Mouse (Mus musculus): ENCODE measurements at regions not wholly inside any gene's neighbourhood (a gene's known extent, or its start where the extent isn't known, plus 50 kb on each side); places are given as distances from the start of the nearest gene placed in this dataset.

DNA sequence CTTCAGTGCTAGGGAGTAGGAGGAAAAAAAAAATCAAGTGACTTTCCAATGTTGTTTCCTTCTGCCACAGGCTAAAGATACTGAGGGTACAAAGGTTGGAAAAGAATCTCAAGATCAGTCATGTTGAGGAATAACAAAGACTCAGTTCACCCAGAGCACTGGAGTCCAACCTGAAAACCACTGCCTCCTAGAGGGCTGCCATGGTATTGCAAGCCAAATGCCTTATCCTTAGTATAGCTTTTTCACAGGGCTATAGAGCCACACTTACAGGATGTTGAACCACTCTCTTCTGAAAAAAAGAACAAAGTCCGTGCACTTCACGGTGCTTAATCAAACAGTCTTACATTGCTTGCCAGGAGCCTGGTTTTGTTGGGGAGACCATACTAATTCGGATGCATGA, 139.9 kb upstream of the Srrm4 start:
- H3K27me3 ChIP-seq (ENCODE audit: control insufficient read depth, insufficient read depth, low read length), result no peaks in the 10 kb centered on the region
- H3K9me3 ChIP-seq (replicated peaks; ENCODE audit: control insufficient read depth, low read length), result no peaks in the 10 kb centered on the region
- 82% methylated on average over 3 of the region's 3 CpGs for WGBS (ENCODE audit: insufficient replicate concordance)
- H3K4me2 ChIP-seq, result no peak overlapping the region
- H3K27ac ChIP-seq (ENCODE audit: low read depth, low read length), result no peak overlapping the region
- no peak overlapping the region for H3K4me3 ChIP-seq (ENCODE audit: low read depth, low read length)
- no peaks in the 10 kb centered on the region for H3K4me1 ChIP-seq (ENCODE audit: control insufficient read depth, insufficient read depth, low read length)
- ATAC-seq (replicated peaks; ENCODE audit: insufficient number of reproducible peaks, low FRiP score, low TSS enrichment), result no peak
- no peak overlapping the region for H3K9ac ChIP-seq (ENCODE audit: low read depth, low read length)
- H3K36me3 ChIP-seq (ENCODE audit: control insufficient read depth, insufficient read depth, low read length), result no peaks in the 10 kb centered on the region

DNA sequence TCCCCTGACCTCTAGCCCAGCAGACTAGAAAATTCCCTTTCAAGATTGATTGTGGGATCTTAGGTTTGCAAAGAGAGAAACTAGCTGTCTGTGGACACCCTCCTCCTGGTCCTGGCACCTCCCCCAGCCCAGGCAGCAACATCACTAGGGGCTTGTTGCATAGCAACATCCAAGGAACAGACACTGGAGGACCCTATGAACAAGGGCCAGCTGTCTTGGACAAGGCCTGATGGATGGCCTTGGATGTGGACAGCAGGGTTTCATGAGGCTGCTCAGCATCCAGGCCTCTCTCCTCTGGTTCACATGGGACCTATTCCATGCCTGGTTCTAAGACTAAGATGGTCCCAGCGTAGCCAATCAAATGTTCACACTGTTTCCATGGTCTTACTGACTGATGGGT, 127.6 kb upstream of the Srrm4 start:
- no peak for ATAC-seq (replicated peaks; ENCODE audit: insufficient number of reproducible peaks, low FRiP score, low TSS enrichment)
- H3K9me3 ChIP-seq (replicated peaks; ENCODE audit: control insufficient read depth, low read length), result no peaks in the 10 kb centered on the region
- no peaks in the 10 kb centered on the region for H3K4me1 ChIP-seq (ENCODE audit: control insufficient read depth, insufficient read depth, low read length)
- no peaks in the 10 kb centered on the region for H3K36me3 ChIP-seq (ENCODE audit: control insufficient read depth, insufficient read depth, low read length)
- no peak overlapping the region for H3K27ac ChIP-seq (ENCODE audit: low read depth, low read length)
- no peak overlapping the region for H3K9ac ChIP-seq (ENCODE audit: low read depth, low read length)
- WGBS (ENCODE audit: insufficient replicate concordance), result 84% methylated on average over 1 of the region's 1 CpGs
- H3K4me3 ChIP-seq (ENCODE audit: low read depth, low read length), result no peak overlapping the region
- H3K4me2 ChIP-seq, result no peak overlapping the region
- H3K27me3 ChIP-seq (ENCODE audit: control insufficient read depth, insufficient read depth, low read length), result no peaks in the 10 kb centered on the region

DNA sequence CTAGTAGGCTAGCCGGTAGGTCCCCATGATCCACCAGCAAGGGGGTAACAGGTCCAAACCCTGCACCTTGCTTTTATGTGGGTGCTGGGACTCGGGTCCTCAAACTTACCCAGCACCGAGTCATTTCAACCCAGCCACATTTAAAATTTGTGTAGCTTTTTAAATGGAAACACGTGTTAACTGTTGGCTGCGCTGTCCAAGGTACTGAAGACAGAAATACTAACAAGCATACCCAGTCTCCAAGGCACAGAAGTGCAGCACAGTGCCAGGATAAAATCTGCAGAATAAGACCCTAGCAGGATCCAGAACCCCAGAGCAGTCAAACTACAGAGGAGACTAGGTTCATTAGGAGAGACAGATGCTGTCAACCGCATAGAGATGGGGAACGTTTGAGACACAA, 122.6 kb upstream of the Srrm4 start:
- H3K4me2 ChIP-seq, result no peak overlapping the region
- H3K27me3 ChIP-seq (ENCODE audit: control insufficient read depth, insufficient read depth, low read length), result no peaks in the 10 kb centered on the region
- H3K9me3 ChIP-seq (replicated peaks; ENCODE audit: control insufficient read depth, low read length), result no peaks in the 10 kb centered on the region
- no peak overlapping the region for H3K27ac ChIP-seq (ENCODE audit: low read depth, low read length)
- WGBS (ENCODE audit: insufficient replicate concordance), result 25% methylated on average over 7 of the region's 7 CpGs
- H3K4me3 ChIP-seq (ENCODE audit: low read depth, low read length), result no peak overlapping the region
- H3K36me3 ChIP-seq (ENCODE audit: control insufficient read depth, insufficient read depth, low read length), result no peaks in the 10 kb centered on the region
- ATAC-seq (replicated peaks; ENCODE audit: insufficient number of reproducible peaks, low FRiP score, low TSS enrichment), result no peak
- no peaks in the 10 kb centered on the region for H3K4me1 ChIP-seq (ENCODE audit: control insufficient read depth, insufficient read depth, low read length)
- no peak overlapping the region for H3K9ac ChIP-seq (ENCODE audit: low read depth, low read length)

DNA sequence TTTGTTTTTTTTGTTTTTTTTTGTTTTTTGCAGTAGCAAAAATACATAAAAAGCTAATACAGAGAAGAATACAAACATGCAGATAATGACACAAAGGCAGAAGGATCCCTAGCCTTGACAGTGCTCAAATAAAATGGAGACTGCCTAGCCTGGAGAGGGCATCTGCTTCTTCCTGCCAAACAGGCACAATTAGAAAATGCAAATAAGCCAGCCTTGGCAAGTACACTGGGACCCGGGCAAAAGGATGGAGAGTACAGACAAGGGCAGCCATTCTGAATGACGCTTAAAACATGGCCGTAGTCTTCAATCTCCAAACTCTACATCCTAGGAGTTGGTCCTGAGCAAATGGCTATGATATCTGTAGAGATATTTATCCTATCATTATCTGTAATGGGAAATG, 120.4 kb upstream of the Srrm4 start:
- Histone ChIP-seq H3K36me3 (ENCODE audit: control insufficient read depth, insufficient read depth, low read length) (no peaks in the 10 kb centered on the region), H3K4me3 (ENCODE audit: low read depth, low read length) (no peak overlapping the region), H3K9ac (ENCODE audit: low read depth, low read length) (no peak overlapping the region), H3K27me3 (ENCODE audit: control insufficient read depth, insufficient read depth, low read length) (no peaks in the 10 kb centered on the region), H3K4me2 (no peak overlapping the region), H3K9me3 (replicated peaks; ENCODE audit: control insufficient read depth, low read length) (no peaks in the 10 kb centered on the region), H3K4me1 (ENCODE audit: control insufficient read depth, insufficient read depth, low read length) (no peaks in the 10 kb centered on the region), H3K27ac (ENCODE audit: low read depth, low read length) (no peak overlapping the region)
- 84% methylated on average over 3 of the region's 3 CpGs for WGBS (ENCODE audit: insufficient replicate concordance)
- no peak for ATAC-seq (replicated peaks; ENCODE audit: insufficient number of reproducible peaks, low FRiP score, low TSS enrichment)

DNA sequence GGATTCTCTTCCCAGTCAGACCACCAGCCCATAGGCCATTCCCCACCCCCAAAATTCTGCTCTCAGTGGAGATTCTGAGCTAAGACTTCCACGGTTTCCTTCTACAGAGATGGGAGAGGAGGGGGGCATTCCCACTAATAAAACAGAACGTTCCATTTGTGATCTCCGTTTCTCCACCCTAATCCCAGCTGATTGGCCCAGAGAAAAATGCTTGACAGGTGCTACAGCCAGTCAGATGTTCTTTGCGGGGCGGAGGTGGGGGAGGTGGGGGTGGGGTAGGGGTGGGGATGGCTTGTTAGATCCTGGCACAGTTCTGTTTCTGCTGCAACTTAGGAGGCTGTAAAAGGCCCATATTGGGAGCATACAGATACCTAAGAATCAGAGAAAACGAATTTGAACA, 116.9 kb upstream of the Srrm4 start:
- Histone ChIP-seq H3K4me3 (ENCODE audit: low read depth, low read length) (no peak overlapping the region), H3K36me3 (ENCODE audit: control insufficient read depth, insufficient read depth, low read length) (no peaks in the 10 kb centered on the region), H3K9me3 (replicated peaks; ENCODE audit: control insufficient read depth, low read length) (no peaks in the 10 kb centered on the region), H3K4me2 (no peak overlapping the region), H3K4me1 (ENCODE audit: control insufficient read depth, insufficient read depth, low read length) (no peaks in the 10 kb centered on the region), H3K9ac (ENCODE audit: low read depth, low read length) (no peak overlapping the region), H3K27me3 (ENCODE audit: control insufficient read depth, insufficient read depth, low read length) (no peaks in the 10 kb centered on the region), H3K27ac (ENCODE audit: low read depth, low read length) (no peak overlapping the region)
- ATAC-seq (replicated peaks; ENCODE audit: insufficient number of reproducible peaks, low FRiP score, low TSS enrichment), result no peak
- whole genome bisulfite sequencing (ENCODE audit: insufficient replicate concordance), result 29% methylated on average over 6 of the region's 6 CpGs

DNA sequence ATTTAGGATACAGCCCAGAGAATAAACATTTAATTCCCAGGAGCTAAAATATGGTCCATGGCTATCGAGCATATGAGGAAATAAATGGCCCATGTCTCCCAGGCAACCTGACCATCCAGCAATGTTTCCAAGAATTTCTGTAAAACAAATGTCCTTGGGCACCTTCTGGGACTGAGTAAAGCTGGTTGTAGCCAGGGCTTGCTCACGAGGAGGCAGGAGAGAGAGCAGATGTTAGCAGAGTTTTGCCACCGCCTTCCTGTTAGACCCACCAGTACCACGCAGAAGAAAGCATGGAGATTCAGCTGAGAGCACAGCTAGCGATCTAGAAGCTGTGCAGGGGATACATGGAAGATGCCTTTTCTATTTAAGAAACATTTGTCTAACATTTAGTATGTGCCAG, 70.8 kb upstream of the Srrm4 start:
- Histone ChIP-seq H3K9me3 (replicated peaks; ENCODE audit: control insufficient read depth, low read length) (no peaks in the 10 kb centered on the region), H3K27ac (ENCODE audit: low read depth, low read length) (no peak overlapping the region), H3K9ac (ENCODE audit: low read depth, low read length) (no peak overlapping the region), H3K36me3 (ENCODE audit: control insufficient read depth, insufficient read depth, low read length) (no peaks in the 10 kb centered on the region), H3K4me2 (no peak overlapping the region), H3K27me3 (ENCODE audit: control insufficient read depth, insufficient read depth, low read length) (no peaks in the 10 kb centered on the region), H3K4me3 (ENCODE audit: low read depth, low read length) (no peak overlapping the region), H3K4me1 (ENCODE audit: control insufficient read depth, insufficient read depth, low read length) (no peaks in the 10 kb centered on the region)
- WGBS (ENCODE audit: insufficient replicate concordance), result 75% methylated on average over 5 of the region's 5 CpGs
- no peak for ATAC-seq (replicated peaks; ENCODE audit: insufficient number of reproducible peaks, low FRiP score, low TSS enrichment)

DNA sequence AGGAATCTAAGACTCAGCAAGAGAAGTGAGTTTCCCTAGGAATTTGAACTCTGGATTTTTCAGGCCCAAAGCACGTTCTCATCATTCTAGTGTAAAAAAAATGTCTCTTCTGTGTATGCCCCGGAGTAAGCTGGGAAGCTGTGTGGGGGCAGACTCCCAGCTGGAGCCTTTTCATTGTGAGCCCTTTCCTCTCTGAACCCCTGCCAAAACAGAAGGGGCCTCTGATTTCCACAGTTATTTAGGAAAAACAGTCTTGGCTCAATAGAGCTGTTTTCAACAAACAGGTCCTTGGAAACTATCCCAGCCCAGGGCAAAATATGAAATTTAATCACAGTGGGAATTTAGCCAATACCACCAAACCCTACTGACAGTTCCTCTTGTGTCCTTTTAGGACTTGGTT, 70.2 kb upstream of the Srrm4 start:
- H3K36me3 ChIP-seq (ENCODE audit: control insufficient read depth, insufficient read depth, low read length), result no peaks in the 10 kb centered on the region
- H3K9ac ChIP-seq (ENCODE audit: low read depth, low read length), result no peak overlapping the region
- H3K27me3 ChIP-seq (ENCODE audit: control insufficient read depth, insufficient read depth, low read length), result no peaks in the 10 kb centered on the region
- no peak overlapping the region for H3K27ac ChIP-seq (ENCODE audit: low read depth, low read length)
- ATAC-seq (replicated peaks; ENCODE audit: insufficient number of reproducible peaks, low FRiP score, low TSS enrichment), result no peak
- no peaks in the 10 kb centered on the region for H3K4me1 ChIP-seq (ENCODE audit: control insufficient read depth, insufficient read depth, low read length)
- no peak overlapping the region for H3K4me2 ChIP-seq
- H3K4me3 ChIP-seq (ENCODE audit: low read depth, low read length), result no peak overlapping the region
- no peaks in the 10 kb centered on the region for H3K9me3 ChIP-seq (replicated peaks; ENCODE audit: control insufficient read depth, low read length)
- 70% methylated on average over 2 of the region's 2 CpGs for WGBS (ENCODE audit: insufficient replicate concordance)

DNA sequence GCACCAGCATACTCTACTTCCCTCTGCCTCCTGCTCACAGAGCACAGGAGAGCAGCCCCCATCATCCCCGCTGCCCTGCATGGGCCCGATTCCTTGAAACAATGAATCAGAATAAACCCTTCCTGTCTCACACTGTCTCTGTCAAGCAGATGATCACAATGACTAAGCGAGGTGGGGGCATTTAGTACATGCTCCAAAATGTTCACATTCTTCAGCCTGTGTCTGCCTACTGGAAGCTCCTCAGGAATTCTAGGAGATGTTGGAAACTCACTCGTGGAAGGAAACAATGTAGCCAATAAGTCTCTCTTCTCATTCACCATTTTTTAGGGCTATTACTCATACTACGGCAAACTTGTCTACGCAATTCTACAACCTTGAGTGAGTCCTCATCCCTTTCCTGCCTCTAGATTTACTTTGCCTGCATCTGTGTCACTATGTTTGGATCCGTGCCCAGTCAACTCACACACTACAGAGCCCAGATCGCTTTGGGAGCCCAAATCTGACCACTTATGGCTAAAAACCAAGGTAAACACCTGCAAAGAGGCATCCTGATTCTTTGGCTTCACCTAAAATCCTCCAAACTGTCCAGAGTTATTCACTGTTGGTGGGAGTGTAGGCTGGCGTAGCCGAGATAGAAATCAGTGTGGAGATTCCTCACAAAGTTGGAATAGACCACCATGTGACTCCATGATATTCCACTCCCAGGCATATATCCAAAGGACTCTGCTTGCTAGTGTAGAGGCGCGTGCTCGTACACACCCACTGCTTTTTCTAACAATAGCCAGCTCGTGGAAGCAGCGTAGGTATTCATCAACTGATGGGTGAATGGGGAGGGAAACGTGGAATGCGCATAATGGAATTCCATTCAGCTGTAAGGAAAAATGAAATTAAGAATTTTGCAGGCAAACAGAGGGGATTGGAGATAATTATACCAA, 63.1 kb upstream of the Srrm4 start:
- no peaks in the 10 kb centered on the region for H3K27me3 ChIP-seq (ENCODE audit: control insufficient read depth, insufficient read depth, low read length)
- no peak overlapping the region for H3K4me3 ChIP-seq (ENCODE audit: low read depth, low read length)
- no peaks in the 10 kb centered on the region for H3K9me3 ChIP-seq (replicated peaks; ENCODE audit: control insufficient read depth, low read length)
- WGBS (ENCODE audit: insufficient replicate concordance), result 83% methylated on average over 17 of the region's 17 CpGs
- no peak for ATAC-seq (replicated peaks; ENCODE audit: insufficient number of reproducible peaks, low FRiP score, low TSS enrichment)
- H3K9ac ChIP-seq (ENCODE audit: low read depth, low read length), result no peak overlapping the region
- H3K4me2 ChIP-seq, result no peak overlapping the region
- no peak overlapping the region for H3K27ac ChIP-seq (ENCODE audit: low read depth, low read length)
- H3K4me1 ChIP-seq (ENCODE audit: control insufficient read depth, insufficient read depth, low read length), result no peaks in the 10 kb centered on the region
- no peaks in the 10 kb centered on the region for H3K36me3 ChIP-seq (ENCODE audit: control insufficient read depth, insufficient read depth, low read length)
